Comparison of ENCODE assay signal across 8 mouse cellular contexts in genomic region chr8:57340840-57341540, GRCm38 (mm10). TPM values are rescaled to one million over a fixed set of nuclear protein-coding genes. Genes with fewer than 3 reads are reported as not detected.
DNase-seq lines count a peak whose midpoint lies in the region; ATAC-seq and TF ChIP-seq lines count a peak whose summit lies in the region.

No protein-coding gene starts in this region.

- H3K27ac ChIP-seq in testis, adult 2 months (ENCODE audit: control insufficient read depth, insufficient read depth, low read depth, low read length), result no peak overlapping the region
- H3K27ac ChIP-seq in heart, embryonic 12.5 days (ENCODE audit: poor library complexity, severe bottlenecking), result peak overlapping the region; percentile 75
- peak overlapping the region; percentile 88 for H3K27ac ChIP-seq in limb, embryonic 13.5 days
- peak overlapping the region; percentile 50 for H3K27ac ChIP-seq in stomach, embryonic 16.5 days (ENCODE audit: low read length)

- peak overlapping the region; percentile 77 for H3K9ac ChIP-seq in heart, embryonic 12.5 days
- peak overlapping the region; percentile 75 for H3K9ac ChIP-seq in limb, embryonic 13.5 days
- peak overlapping the region; percentile 62 for H3K9ac ChIP-seq in stomach, embryonic 16.5 days (ENCODE audit: low read length)

- WGBS in heart, embryonic 12.5 days, result 4% methylated on average over 41 of the region's 41 CpGs
- 2% methylated on average over 41 of the region's 41 CpGs for WGBS in limb, embryonic 13.5 days
- WGBS in stomach, embryonic 16.5 days, result 12% methylated on average over 41 of the region's 41 CpGs

- peak overlapping the region; percentile 65 for H3K4me2 ChIP-seq in heart, embryonic 12.5 days
- peak overlapping the region; percentile 72 for H3K4me2 ChIP-seq in limb, embryonic 13.5 days (replicated peaks)
- H3K4me2 ChIP-seq in stomach, embryonic 16.5 days (ENCODE audit: low read depth, low read length), result peak overlapping the region; percentile 52

- no peaks in the 10 kb centered on the region for H3K27me3 ChIP-seq in testis, adult 2 months (ENCODE audit: control insufficient read depth, insufficient read depth, low read length)
- H3K27me3 ChIP-seq in heart, embryonic 12.5 days (replicated peaks), result no peaks in the 10 kb centered on the region
- H3K27me3 ChIP-seq in limb, embryonic 13.5 days, result peaks cover 75% of the 10 kb centered on the region
- peaks cover 86% of the 10 kb centered on the region for H3K27me3 ChIP-seq in stomach, embryonic 16.5 days (ENCODE audit: control insufficient read depth, insufficient read depth, low read length)

- no peak for TF ChIP-seq CTCF in testis, adult 2 months (IDR thresholded peaks at IDR 0.05; ENCODE audit: control insufficient read depth, insufficient read depth, insufficient replicate concordance, low read depth, low read length)

- no peak for DNase-seq in testis, postnatal 10 days (ENCODE audit: low spot score)
- DNase-seq in urinary bladder, adult 18-20 months (ENCODE audit: low spot score in 2 of 2), result no peak
- DNase-seq in ovary, adult 18-20 months (ENCODE audit: low spot score), result no peak

- H3K4me3 ChIP-seq in testis, adult 2 months (ENCODE audit: control insufficient read depth, low read depth, low read length), result peak overlapping the region; percentile 50
- peak overlapping the region; percentile 45 for H3K4me3 ChIP-seq in heart, embryonic 12.5 days
- peak overlapping the region; percentile 47 for H3K4me3 ChIP-seq in limb, embryonic 13.5 days
- peak overlapping the region; percentile 39 for H3K4me3 ChIP-seq in stomach, embryonic 16.5 days (replicated peaks; ENCODE audit: low read length)

- ATAC-seq in heart, embryonic 12.5 days (ENCODE audit: insufficient number of reproducible peaks, low FRiP score), result peak; percentile 65
- ATAC-seq in limb, embryonic 13.5 days (ENCODE audit: low FRiP score, low read depth), result peak; percentile 18; the same call in 1 of the 2 replicates
- peak; percentile 48; the same call in 1 of the 2 replicates for ATAC-seq in stomach, embryonic 16.5 days (ENCODE audit: insufficient read depth, low FRiP score)
- ATAC-seq in CD4-positive, CD25-positive, alpha-beta regulatory T cell, adult 4 months, result no peak

- peaks cover 10% of the 10 kb centered on the region for H3K4me1 ChIP-seq in testis, adult 2 months (ENCODE audit: control insufficient read depth, insufficient read depth, low read length)
- H3K4me1 ChIP-seq in heart, embryonic 12.5 days (replicated peaks), result peaks cover 77% of the 10 kb centered on the region
- peaks cover 59% of the 10 kb centered on the region for H3K4me1 ChIP-seq in limb, embryonic 13.5 days
- H3K4me1 ChIP-seq in stomach, embryonic 16.5 days (ENCODE audit: control insufficient read depth, insufficient read depth, low read length), result peaks cover 9% of the 10 kb centered on the region

- TF ChIP-seq POLR2A in testis, adult 2 months (IDR thresholded peaks at IDR 0.05; ENCODE audit: control insufficient read depth, low read depth, low read length), result no peak

- H3K9me3 ChIP-seq in heart, embryonic 12.5 days (replicated peaks), result no peaks in the 10 kb centered on the region
- H3K9me3 ChIP-seq in limb, embryonic 13.5 days, result no peaks in the 10 kb centered on the region
- no peaks in the 10 kb centered on the region for H3K9me3 ChIP-seq in stomach, embryonic 16.5 days (replicated peaks; ENCODE audit: control insufficient read depth, low read length)

- H3K36me3 ChIP-seq in testis, adult 2 months (ENCODE audit: control insufficient read depth, insufficient read depth, low read length), result no peaks in the 10 kb centered on the region
- H3K36me3 ChIP-seq in heart, embryonic 12.5 days, result peaks cover 10% of the 10 kb centered on the region; the same call in 1 of the 2 replicates
- H3K36me3 ChIP-seq in limb, embryonic 13.5 days, result no peaks in the 10 kb centered on the region
- H3K36me3 ChIP-seq in stomach, embryonic 16.5 days (ENCODE audit: control insufficient read depth, insufficient read depth, low read length), result no peaks in the 10 kb centered on the region

RNA-seq across cellular contexts. Expression of gene Hand2, which starts 20.2 kb away (rescaled TPM):
- polyA plus RNA-seq in testis, adult 2 months (2012; rRNA removed), result 0.05 TPM in 2 replicates
- 18.0 and 19.4 TPM in 2 replicates for polyA plus RNA-seq in heart, embryonic 12.5 days (2016; fragmentation: Nextera tagmentation; extraction: Ambion mirVana)
- polyA plus RNA-seq in limb, embryonic 13.5 days (2015; fragmentation: Nextera tagmentation; extraction: Ambion mirVana), result 10.8 and 11.4 TPM in 2 replicates
- polyA plus RNA-seq in stomach, embryonic 16.5 days (2015; fragmentation: Nextera tagmentation; extraction: Ambion mirVana), result 6.2 and 7.5 TPM in 2 replicates
- polyA plus RNA-seq in CD4-positive, CD25-positive, alpha-beta regulatory T cell, adult 4 months (2017; shearing (Covaris generic)), result not detected
